Mouse (Mus musculus) mature B cell (primary cell): Measurements from ENCODE around the gene Ercc1.

Experiments used
- in situ Hi-C: fragments of 300-500 bp; cut with MboI; formaldehyde crosslinking; loops from 2 replicates; pipeline ENCODE4 v1.14.3; 2019

Gene Ercc1

DNA sequence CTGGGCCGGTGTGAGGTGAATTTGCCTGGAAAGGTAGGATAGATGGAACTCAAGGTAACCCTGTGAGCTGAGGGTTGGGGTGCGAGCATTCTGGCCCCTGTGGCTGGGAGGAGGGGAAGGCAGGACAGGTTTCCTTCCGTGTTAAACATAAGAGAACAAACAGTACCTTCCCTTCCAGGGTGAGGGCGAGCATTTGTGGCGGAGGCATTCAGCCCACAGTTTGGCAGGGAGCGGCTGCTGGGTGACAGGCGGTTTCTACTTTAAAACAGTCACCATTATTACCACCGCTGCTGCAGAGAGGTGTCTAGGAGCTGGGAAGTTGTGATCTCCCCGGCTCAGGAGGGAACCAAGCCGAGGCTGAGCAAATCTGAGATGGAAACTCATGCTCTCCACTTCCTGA, 7.5 kb upstream of the Ercc1 start:
- in situ Hi-C loops: no loop called here

DNA sequence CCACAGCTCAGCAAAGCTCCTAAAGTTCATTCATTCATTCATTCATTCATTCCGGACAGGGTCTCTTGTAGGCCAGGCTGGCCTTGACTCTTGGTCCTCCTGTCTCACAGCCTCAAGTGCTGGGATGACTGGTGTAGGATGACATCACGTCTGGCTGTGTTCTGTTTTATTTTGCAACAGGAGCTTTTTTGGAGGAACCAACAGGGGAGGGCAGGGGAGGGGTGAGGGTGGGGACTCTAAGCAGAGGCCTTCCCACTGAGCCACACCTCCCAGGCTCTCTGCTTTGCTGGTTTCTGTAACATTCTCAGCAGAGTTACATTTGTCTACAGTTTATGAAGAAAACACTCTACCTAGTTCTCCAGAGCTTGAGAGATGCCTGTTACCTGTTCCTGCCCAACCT, 6.5 kb upstream of the Ercc1 start:
- in situ Hi-C loops: no loop called here

- in situ Hi-C loops: no loop called here
These were observed 6.0 kb upstream of the Ercc1 start for GRCm38 (mm10) chr7:19338596-19338995.

DNA sequence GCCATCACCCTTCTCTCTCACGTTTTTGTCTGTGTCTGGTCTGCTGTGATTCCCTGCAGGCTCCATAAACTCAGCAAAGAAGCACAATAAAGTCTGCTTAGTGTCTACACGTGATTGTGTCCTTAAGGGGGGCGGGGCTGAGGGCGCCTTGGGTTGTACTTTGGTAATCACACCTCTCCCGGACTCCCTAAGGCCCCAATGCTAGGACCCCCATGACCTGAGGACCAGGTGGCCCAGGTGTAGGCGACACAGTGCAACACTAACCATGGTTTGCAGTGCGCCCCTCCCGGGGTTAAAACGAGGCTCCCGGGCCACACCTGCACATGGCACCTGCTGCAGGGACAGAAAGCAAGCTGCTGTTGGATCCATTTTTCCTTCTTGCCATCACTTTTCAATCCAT, 3.3 kb upstream of the Ercc1 start:
- in situ Hi-C loops: loop anchor here (5.0 kb wide), 1 partner anchor 34 kb away; no protein-coding TSS in a partner anchor

DNA sequence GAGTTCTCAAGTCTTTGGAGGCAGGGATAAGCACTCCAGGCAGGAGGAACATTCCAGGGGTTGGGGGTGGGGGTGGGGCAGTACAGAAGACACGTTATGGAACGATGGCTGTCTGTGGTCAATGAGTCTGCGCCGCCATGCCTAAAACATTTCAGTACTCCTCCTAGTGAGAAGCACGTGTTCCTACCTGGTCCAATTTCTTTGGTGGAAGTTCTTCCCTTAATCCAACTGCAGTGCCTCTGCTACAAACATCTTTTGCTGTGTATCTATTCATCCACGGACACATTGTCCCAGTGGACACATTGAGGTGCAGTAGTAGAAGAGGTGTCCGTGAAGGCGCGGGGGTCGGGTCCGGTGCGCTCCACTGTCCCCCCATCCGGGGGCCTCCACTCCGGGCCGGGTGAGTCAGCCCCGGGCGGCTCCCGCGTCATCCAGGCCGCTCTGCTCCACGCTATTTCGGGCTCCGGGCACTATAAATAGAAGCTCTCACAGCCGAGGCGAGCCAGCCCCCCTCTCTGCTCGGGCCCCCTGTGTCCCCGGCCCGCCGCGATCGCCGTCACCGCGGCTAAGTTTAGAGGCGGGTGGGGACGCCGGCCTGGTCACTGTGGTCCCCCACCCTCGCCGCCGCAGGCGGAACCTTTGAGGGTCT, 2.7 kb upstream of the Ercc1 start:
- in situ Hi-C loops: loop anchor here (5.0 kb wide), 1 partner anchor 35 kb away; no protein-coding TSS in a partner anchor

DNA sequence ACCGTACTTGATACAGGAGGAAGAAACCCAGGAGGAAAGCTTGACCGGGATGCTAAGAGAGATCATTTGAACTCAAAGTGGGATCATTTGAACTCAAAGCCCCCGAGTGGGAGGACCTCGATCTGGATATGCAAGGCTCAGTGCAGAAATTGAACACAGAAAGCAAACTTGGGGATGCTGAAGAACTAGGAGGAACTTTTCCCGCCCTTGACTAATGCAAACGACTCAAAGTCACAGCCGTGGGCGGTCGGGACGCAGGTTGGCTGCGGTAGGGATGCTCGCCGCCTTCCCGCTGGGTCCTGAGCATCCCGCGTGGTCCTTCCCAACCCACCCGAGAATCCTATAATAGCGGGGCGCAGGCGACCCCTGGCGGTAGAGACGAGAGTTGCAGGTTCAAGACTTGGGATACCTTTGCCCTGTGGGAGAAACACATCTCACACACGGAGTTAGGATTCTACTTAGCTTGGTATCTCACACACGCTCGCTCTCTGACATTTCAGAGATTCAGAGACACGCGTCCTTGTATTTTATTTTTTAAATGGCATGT, 2.0 kb upstream of the Ercc1 start:
- in situ Hi-C loops: loop anchor here (5.0 kb wide), 1 partner anchor 35 kb away; no protein-coding TSS in a partner anchor

- in situ Hi-C loops: loop anchor here (5.0 kb wide), 1 partner anchor 36 kb away; no protein-coding TSS in a partner anchor
These were observed 1.3 kb upstream of the Ercc1 start for GRCm38 (mm10) chr7:19343210-19343808.

DNA sequence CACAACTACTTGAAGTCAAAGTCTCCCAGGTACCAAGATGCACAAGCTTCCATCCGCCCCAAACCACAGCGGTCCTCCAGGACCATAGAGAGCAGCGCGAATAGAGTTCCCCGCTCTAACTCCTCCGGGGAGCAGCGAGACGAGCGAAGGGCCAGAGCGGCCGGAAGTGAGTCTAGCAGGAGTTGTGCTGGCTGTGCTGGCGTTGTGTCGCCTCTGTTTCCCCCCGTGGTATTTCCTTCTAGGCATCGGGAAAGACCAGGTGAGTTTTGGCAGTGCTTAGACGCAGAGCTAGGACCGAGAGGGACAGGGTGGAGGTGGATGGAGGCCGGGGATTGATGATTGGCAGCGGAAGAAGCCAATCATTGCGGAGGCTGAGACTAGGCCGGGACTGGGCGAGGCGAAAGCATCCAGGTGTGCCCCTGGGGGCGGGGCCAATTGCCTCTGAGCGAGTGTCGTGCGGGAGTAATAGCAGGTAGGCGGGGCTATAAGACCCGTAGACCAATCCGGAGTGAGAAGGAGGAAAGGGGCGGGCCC, 427 bp downstream of the Ercc1 start:
- in situ Hi-C loops: loop anchor here (5.0 kb wide), 1 partner anchor 38 kb away; no protein-coding TSS in a partner anchor

DNA sequence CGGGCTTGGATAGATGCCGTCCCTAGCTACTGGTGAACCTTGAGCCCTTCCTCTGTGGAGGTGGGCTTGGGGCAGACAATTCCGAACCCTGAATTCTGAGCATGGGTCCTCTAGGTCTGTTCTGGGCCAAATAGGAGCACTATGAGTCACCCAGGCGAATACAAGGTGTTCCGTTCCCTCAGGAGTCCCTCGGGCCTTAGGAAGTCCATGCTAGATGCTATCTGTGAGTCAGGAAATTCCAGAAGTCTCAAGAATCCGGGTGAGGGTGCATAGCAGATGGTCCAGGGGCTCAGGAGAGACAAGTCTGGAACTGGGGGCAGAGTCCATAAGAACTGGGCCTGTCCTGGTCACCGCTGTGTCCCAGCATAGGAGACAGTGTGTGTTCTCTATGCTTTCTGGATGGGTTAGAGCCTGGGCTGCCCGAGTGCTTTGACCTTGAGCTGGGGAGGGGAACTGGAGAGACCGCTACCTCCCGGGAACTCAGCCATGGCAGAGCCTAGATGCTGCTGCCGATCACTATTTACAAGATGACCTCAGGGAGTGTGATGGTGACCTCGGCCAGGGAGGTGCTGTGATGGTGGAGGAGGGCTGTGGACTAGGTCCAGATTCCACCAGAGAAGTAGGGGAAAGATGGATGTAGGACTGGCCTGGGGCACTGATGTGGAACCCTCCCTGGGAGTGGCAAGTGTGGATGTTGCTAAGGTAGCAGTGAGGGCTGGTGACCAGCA, 4.8 kb downstream of the Ercc1 start:
- in situ Hi-C loops: no loop called here

GRCm38 (mm10) chr7:19350221-19350620, 5.6 kb downstream of the Ercc1 start:
- in situ Hi-C loops: no loop called here

DNA sequence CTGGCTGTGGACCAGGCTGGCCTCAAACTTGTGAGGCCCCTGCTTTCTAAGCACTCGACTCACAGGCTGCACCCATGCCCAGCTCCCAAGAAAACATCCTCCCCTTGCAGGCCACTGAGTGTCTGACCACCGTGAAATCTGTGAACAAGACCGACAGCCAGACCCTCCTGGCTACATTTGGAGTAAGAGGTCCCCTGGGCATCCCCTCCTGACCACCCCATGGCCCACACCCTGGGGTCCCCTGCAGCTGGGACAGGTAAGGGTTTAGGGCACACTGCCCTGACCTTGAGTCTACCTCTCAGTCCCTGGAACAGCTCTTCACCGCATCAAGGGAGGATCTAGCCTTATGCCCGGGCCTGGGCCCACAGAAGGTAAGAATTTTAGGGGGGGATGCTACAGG, 10.4 kb downstream of the Ercc1 start:
- in situ Hi-C loops: no loop called here

GRCm38 (mm10) chr7:19356311-19356710, 11.7 kb downstream of the Ercc1 start:
- in situ Hi-C loops: no loop called here

- in situ Hi-C loops: no loop called here
These were observed 13.1 kb downstream of the Ercc1 start for GRCm38 (mm10) chr7:19357381-19358375.

GRCm38 (mm10) chr7:19358634-19359033, 14.1 kb downstream of the Ercc1 start:
- in situ Hi-C loops: no loop called here

- in situ Hi-C loops: no loop called here
These were observed 14.8 kb downstream of the Ercc1 start, which contains the start of the genes Cd3eap and Ppp1r13l for GRCm38 (mm10) chr7:19359299-19359891. Cd3eap (minus strand) TSS chr7:19359483. Ppp1r13l (plus strand) TSS chr7:19359749.

DNA sequence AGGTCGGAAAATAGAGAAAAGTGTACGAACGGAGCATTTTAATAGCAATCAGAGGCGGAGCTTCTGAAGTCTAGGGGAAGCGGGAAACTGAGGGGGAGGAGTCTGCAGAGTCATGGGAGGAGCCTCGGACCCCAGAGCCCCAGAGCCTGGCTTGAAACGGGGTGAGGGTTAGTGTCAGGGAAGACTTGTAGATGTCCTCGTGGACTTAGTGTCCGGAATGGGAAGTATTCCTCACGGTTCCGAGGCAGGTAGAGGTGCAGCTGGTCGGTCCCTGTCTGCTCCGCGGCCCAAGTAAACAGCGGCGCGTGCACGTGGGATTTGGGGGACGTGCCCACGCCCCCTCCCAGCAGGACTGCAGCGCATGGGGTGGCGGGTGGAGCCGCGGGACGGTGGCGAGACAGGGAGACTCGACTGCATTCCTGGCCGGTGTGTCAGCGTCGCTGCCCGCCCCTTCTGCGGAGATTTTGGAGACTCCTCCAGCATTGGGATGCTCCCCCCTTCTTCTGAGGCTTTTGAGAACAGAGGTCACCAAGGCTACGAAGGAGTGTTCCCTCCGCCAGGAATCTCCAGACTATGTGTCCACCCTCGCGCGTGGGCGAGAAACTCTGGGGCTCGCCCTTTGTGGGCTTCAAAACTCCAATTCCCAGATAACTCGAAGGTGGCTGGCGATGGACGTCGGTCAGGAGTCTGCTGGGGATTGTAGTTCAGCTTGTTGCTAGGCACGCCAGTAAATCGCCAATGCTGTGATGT, 15.5 kb downstream of the Ercc1 start:
- in situ Hi-C loops: no loop called here

- in situ Hi-C loops: no loop called here
These were observed 16.4 kb downstream of the Ercc1 start for GRCm38 (mm10) chr7:19360944-19361343.

- in situ Hi-C loops: no loop called here
These were observed 17.1 kb downstream of the Ercc1 start for GRCm38 (mm10) chr7:19361720-19362119.

DNA sequence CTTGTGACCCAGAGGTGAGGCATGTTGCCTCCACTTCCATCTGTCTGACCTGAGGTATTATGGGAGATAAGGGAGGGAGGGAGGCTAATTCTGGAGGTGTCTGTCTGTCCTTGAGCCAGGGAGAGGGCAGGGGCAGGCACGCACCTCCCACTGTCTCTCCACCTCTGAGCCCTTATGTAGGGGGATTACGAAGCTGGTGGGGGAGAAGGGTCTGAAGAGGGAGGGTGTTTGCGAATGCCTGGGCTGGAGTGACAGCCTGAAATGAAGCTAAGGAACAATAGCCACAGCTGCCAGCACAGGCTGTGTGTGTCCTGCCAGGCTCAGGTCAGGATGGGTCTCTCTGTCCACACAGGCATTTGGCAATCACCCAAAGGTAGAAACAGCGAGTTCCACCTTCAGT, 17.7 kb downstream of the Ercc1 start:
- in situ Hi-C loops: no loop called here

DNA sequence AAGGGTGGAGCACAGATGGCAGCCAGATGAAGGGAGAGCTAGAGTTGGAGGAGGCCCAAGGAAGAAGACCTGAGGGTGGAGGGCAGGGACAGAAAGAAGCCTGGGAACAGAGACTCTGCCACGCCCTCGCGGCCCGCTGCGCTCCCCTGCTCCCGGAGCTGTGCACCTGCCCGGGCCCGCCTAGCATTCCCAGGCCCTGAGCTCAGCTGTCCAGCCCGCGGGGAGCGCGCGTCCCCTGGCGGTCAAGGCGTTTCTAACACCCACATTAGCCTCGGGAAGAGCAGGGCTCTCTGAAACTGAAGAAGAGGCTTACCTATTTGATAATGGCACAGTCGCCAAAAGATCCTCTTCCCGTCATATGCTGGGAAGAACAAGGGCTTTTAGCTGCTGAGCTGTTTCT, 19.3 kb downstream of the Ercc1 start:
- in situ Hi-C loops: no loop called here
